In genomic region chr5:106561499-106561822, GRCm38 (mm10) we compare ENCODE assay signal across 10 mouse cellular contexts. TPM values are rescaled to one million over a fixed set of nuclear protein-coding genes. Genes with fewer than 3 reads are reported as not detected.
A peak's percentile ranks its signal among the peaks of the same experiment; 100 is the strongest.
DNase-seq lines count a peak whose midpoint lies in the region; ATAC-seq and TF ChIP-seq lines count a peak whose summit lies in the region.
"Had no signal": no experiment of that assay in that cellular context is flagged by ENCODE, and none has a peak within 500 bp of the region (broad histone marks: within the 10 kb centered on the region; RNA-seq: fewer than 3 reads in every experiment).

No protein-coding gene starts in this region.

- TF ChIP-seq EP300 in ES-Bruce4 (IDR thresholded peaks at IDR 0.05; ENCODE audit: insufficient read depth, low read depth, low read length), result no peak

- peaks cover 76% of the 10 kb centered on the region for H3K27me3 ChIP-seq in heart, embryonic 11.5 days (ENCODE audit: control insufficient read depth, insufficient read depth, low read length)
- H3K27me3 ChIP-seq in ES-Bruce4 (ENCODE audit: control insufficient read depth, insufficient read depth, low read length, poor library complexity, severe bottlenecking), result peaks cover 3% of the 10 kb centered on the region; the same call in 1 of the 2 replicates
- H3K27me3 ChIP-seq in forebrain, embryonic 16.5 days (replicated peaks; ENCODE audit: control insufficient read depth, insufficient read depth, low read length), result peaks cover 76% of the 10 kb centered on the region
- H3K27me3 ChIP-seq in liver, embryonic 13.5 days, result peaks cover 94% of the 10 kb centered on the region

- no peak for DNase-seq in heart, adult 9 months (ENCODE audit: low spot score in 2 of 2)
- no peak for DNase-seq in liver, embryonic 13.5 days
- no peak for DNase-seq in Muller cell, postnatal 12 days (ENCODE audit: inconsistent ontology term)
- no peak for DNase-seq in gastrocnemius, postnatal 25 days
- DNase-seq in kidney, adult 18-20 months, result no peak
- DNase-seq: adrenal gland, postnatal 14 days had no signal

- H3K36me3 ChIP-seq in heart, embryonic 11.5 days (ENCODE audit: control insufficient read depth, insufficient read depth, low read length), result no peaks in the 10 kb centered on the region
- no peaks in the 10 kb centered on the region for H3K36me3 ChIP-seq in ES-Bruce4 (ENCODE audit: control insufficient read depth, insufficient read depth, low read length, poor library complexity, severe bottlenecking)
- no peaks in the 10 kb centered on the region for H3K36me3 ChIP-seq in forebrain, embryonic 16.5 days (ENCODE audit: control insufficient read depth, insufficient read depth)
- H3K36me3 ChIP-seq in liver, embryonic 13.5 days, result no peaks in the 10 kb centered on the region

- peaks cover 7% of the 10 kb centered on the region for H3K4me1 ChIP-seq in heart, embryonic 11.5 days (ENCODE audit: control insufficient read depth, insufficient read depth, low read length)
- H3K4me1 ChIP-seq in ES-Bruce4 (ENCODE audit: control insufficient read depth, insufficient read depth, low read length), result no peaks in the 10 kb centered on the region
- H3K4me1 ChIP-seq in forebrain, embryonic 16.5 days (replicated peaks; ENCODE audit: control insufficient read depth, insufficient read depth, low read length), result peaks cover 34% of the 10 kb centered on the region
- no peaks in the 10 kb centered on the region; the same call in 1 of the 2 replicates for H3K4me1 ChIP-seq in liver, embryonic 13.5 days (replicated peaks)

- TF ChIP-seq POLR2A in ES-Bruce4 (IDR thresholded peaks at IDR 0.05; ENCODE audit: insufficient read depth, low read length), result no peak

- no peak overlapping the region for H3K9ac ChIP-seq in heart, embryonic 11.5 days (ENCODE audit: low read depth, low read length)
- peak overlapping the region; percentile 50; the same call in 1 of the 2 replicates for H3K9ac ChIP-seq in ES-Bruce4 (ENCODE audit: low read depth, poor library complexity, severe bottlenecking)
- peak overlapping the region; percentile 36; the same call in 1 of the 2 replicates for H3K9ac ChIP-seq in forebrain, embryonic 16.5 days (replicated peaks; ENCODE audit: low read depth, low read length)
- no peak overlapping the region for H3K9ac ChIP-seq in liver, embryonic 13.5 days

- no peak for TF ChIP-seq CTCF in ES-Bruce4 (IDR thresholded peaks at IDR 0.05; ENCODE audit: low read depth, low read length)

- peak overlapping the region; percentile 44 for H3K4me3 ChIP-seq in heart, embryonic 11.5 days (ENCODE audit: low read depth, low read length)
- H3K4me3 ChIP-seq in ES-Bruce4 (ENCODE audit: low read depth, low read length), result peak overlapping the region; percentile 50
- peak overlapping the region; percentile 19 for H3K4me3 ChIP-seq in forebrain, embryonic 16.5 days (replicated peaks; ENCODE audit: low read length)
- H3K4me3 ChIP-seq in liver, embryonic 13.5 days (replicated peaks), result no peak overlapping the region; the same call in 1 of the 2 replicates

- no peaks in the 10 kb centered on the region for H3K9me3 ChIP-seq in heart, embryonic 11.5 days (replicated peaks; ENCODE audit: control insufficient read depth, low read length)
- H3K9me3 ChIP-seq in ES-Bruce4 (replicated peaks; ENCODE audit: control insufficient read depth, insufficient read depth, low read length, poor library complexity, severe bottlenecking), result no peaks in the 10 kb centered on the region
- H3K9me3 ChIP-seq in forebrain, embryonic 16.5 days (ENCODE audit: control insufficient read depth, low read length), result no peaks in the 10 kb centered on the region
- no peaks in the 10 kb centered on the region for H3K9me3 ChIP-seq in liver, embryonic 13.5 days (replicated peaks)

- H3K27ac ChIP-seq in heart, embryonic 11.5 days (ENCODE audit: low read depth, low read length), result no peak overlapping the region
- H3K27ac ChIP-seq in ES-Bruce4 (ENCODE audit: insufficient read depth, low read length), result no peak overlapping the region
- H3K27ac ChIP-seq in forebrain, embryonic 16.5 days (ENCODE audit: low read length), result no peak overlapping the region
- no peak overlapping the region for H3K27ac ChIP-seq in liver, embryonic 13.5 days

- peak overlapping the region; percentile 75 for H3K4me2 ChIP-seq in heart, embryonic 11.5 days
- peak overlapping the region; percentile 49 for H3K4me2 ChIP-seq in forebrain, embryonic 16.5 days (ENCODE audit: low read length)
- peak overlapping the region; percentile 41 for H3K4me2 ChIP-seq in liver, embryonic 13.5 days

- ATAC-seq in heart, embryonic 11.5 days (replicated peaks; ENCODE audit: insufficient number of reproducible peaks, low FRiP score, low TSS enrichment), result no peak
- ATAC-seq in forebrain, embryonic 16.5 days, result no peak; the same call in 1 of the 2 replicates
- ATAC-seq in liver, embryonic 13.5 days (ENCODE audit: low read depth), result no peak

- WGBS in heart, embryonic 11.5 days (ENCODE audit: insufficient replicate concordance), result 11% methylated on average over 8 of the region's 8 CpGs
- WGBS in forebrain, embryonic 16.5 days, result 21% methylated on average over 8 of the region's 8 CpGs
- WGBS in liver, embryonic 13.5 days (ENCODE audit: insufficient replicate concordance), result 14% methylated on average over 8 of the region's 8 CpGs

RNA-seq across cellular contexts. Expression of gene Gm17304, which starts 47.4 kb away (rescaled TPM):
- polyA plus RNA-seq in heart, embryonic 11.5 days (2014; fragmentation: Nextera tagmentation; extraction: Ambion mirVana), result not detected in 2 replicates
- polyA plus RNA-seq in ES-Bruce4 (2011; ENCODE audit: insufficient read depth, insufficient read length, low read depth, missing spikeins), result not detected in 2 replicates
- not detected in 2 replicates for polyA plus RNA-seq in forebrain, embryonic 16.5 days (2015; fragmentation: Nextera tagmentation; extraction: Ambion mirVana)
- not detected in 2 replicates for polyA plus RNA-seq in liver, embryonic 13.5 days (2015; fragmentation: Nextera tagmentation; extraction: Ambion mirVana)
- not detected for total RNA-seq in gastrocnemius, postnatal 25 days (2021)
- total RNA-seq: adrenal gland, postnatal 14 days had no signal
- polyA plus RNA-seq: frontal cortex, adult 2 months had no signal

Comparison
In these comparisons a context has a peak if more than half of its experiments do, and no peak if none do; other contexts are left out.
1. H3K9ac ChIP-seq: peak in ES-Bruce4 (single experiment) and forebrain, embryonic 16.5 days (single experiment); none in heart, embryonic 11.5 days (single experiment) and liver, embryonic 13.5 days (single experiment).
2. Peak in every context shown above with its lines, with median percentiles within 50 percentile points of each other: H3K4me2 ChIP-seq.